Mouse (Mus musculus) forebrain, embryonic 15.5 days (tissue): ENCODE data around the gene Ssc5d. TPM values are rescaled to one million over a fixed set of nuclear protein-coding genes. Genes with fewer than 3 reads are reported as not detected.

Experiments
- ATAC-seq: fragments of 200-750 bp; cut with Nextera tagmentation; replicated peaks from 2 replicates; pipeline ENCODE4 v1.8.0; 2017; ENCODE audit warnings: mild to moderate bottlenecking, moderate TSS enrichment, moderate library complexity
- H3K27ac ChIP-seq: fragments of 300-500 bp; sonication (generic); replicated peaks from 2 replicates; pipeline ENCODE4 v1.5.1; 2015; ENCODE audit warnings: mild to moderate bottlenecking, inconsistent platforms
- H3K27me3 ChIP-seq: fragments of 300-500 bp; sonication (generic); 2 replicates; pipeline ENCODE4 v1.6.1; 2015; ENCODE audit warnings: inconsistent platforms
- H3K36me3 ChIP-seq: fragments of 300-500 bp; sonication (generic); 2 replicates; pipeline ENCODE4 v1.6.1; 2015; ENCODE audit warnings: mild to moderate bottlenecking, inconsistent platforms
- H3K4me1 ChIP-seq: fragments of 300-500 bp; sonication (generic); 2 replicates; pipeline ENCODE4 v1.6.1; 2015; ENCODE audit warnings: inconsistent platforms
- H3K4me2 ChIP-seq: fragments of 300-500 bp; sonication (generic); replicated peaks from 2 replicates; pipeline ENCODE4 v1.6.1; 2015; ENCODE audit warnings: mild to moderate bottlenecking, inconsistent platforms
- H3K4me3 ChIP-seq: fragments of 300-500 bp; sonication (generic); 2 replicates; pipeline ENCODE4 v1.5.1; 2015; ENCODE audit warnings: mild to moderate bottlenecking, inconsistent platforms
- H3K9ac ChIP-seq: fragments of 300-500 bp; sonication (generic); replicated peaks from 2 replicates; pipeline ENCODE4 v1.6.1; 2015; ENCODE audit warnings: mild to moderate bottlenecking, inconsistent platforms
- H3K9me3 ChIP-seq: fragments of 300-500 bp; sonication (generic); 2 replicates; pipeline ENCODE4 v1.6.1; 2016; ENCODE audit warnings: inconsistent platforms
- WGBS: fragments of 180-500 bp; shearing (Covaris S2); methylation state at CpG from one replicate; pipeline ENCODE4 v1.1.7; 2015; ENCODE audit warnings: mixed read lengths; 5-methylcytosine and 5-hydroxymethylcytosine counted together
- polyA plus RNA-seq: library from polyadenylated mRNA; unstranded; fragments of >200 nt; fragmentation: Nextera tagmentation; extraction: Ambion mirVana; gene quantifications from 2 replicates; pipeline ENCODE4 v1.2.1, GENCODE M21; 2015

The Ssc5d gene
- polyA plus RNA-seq, 1 experiment from 2014 or later: 0.24 TPM

DNA sequence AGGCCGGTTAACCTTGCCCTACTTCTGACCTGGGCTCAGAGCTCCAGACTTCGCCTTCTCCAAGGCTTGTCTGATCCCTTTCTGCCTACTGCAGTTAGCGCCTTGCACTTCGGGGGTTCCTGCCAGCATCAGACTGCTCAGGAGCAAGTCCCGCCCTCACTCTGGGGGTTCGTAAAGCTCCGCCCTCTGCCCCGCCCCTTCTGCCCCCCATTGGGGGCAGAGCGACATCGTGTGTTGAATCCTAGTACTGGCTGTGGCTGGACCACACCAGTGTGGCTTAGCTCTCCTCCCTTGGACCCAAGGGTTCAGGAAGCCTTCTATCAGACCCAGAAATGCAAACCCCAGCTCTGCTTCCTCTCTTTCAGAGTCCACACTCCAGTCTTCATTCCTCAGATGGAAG lies 38.7 kb downstream of the Ssc5d start, which contains the start of gene Sbk2:
TSS of gene Sbk2 (minus strand) at position 135 of the 400 bp plus-strand sequence.
- H3K4me1 ChIP-seq: no peaks in the 10 kb centered on the region
- peak; percentile 60; the same call in 1 of the 2 replicates for ATAC-seq
- 5% methylated on average over 10 of the region's 10 CpGs for WGBS

GRCm38 (mm10) chr7:4964988-4965387 lies 39.4 kb downstream of the Ssc5d start:
- Histone ChIP-seq H3K4me2 (no peak overlapping the region), H3K27ac (no peak overlapping the region), H3K9ac (no peak overlapping the region), H3K36me3 (no peaks in the 10 kb centered on the region), H3K9me3 (no peaks in the 10 kb centered on the region), H3K27me3 (no peaks in the 10 kb centered on the region), H3K4me3 (no peak overlapping the region), H3K4me1 (no peaks in the 10 kb centered on the region)
- 88% methylated on average over 5 of the region's 5 CpGs for whole genome bisulfite sequencing
- no peak for ATAC-seq

More for the DNA sequence above, 38.7 kb downstream of the Ssc5d start, which contains the start of gene Sbk2:
- Histone ChIP-seq H3K27ac (no peak within 1 kb of the TSS), H3K4me2 (no peak within 1 kb of the TSS), H3K9ac (no peak within 1 kb of the TSS), H3K4me3 (no peak within 1 kb of the TSS), H3K27me3 (no peaks in the 10 kb centered on the region), H3K36me3 (no peaks in the 10 kb centered on the region), H3K9me3 (no peaks in the 10 kb centered on the region)

DNA sequence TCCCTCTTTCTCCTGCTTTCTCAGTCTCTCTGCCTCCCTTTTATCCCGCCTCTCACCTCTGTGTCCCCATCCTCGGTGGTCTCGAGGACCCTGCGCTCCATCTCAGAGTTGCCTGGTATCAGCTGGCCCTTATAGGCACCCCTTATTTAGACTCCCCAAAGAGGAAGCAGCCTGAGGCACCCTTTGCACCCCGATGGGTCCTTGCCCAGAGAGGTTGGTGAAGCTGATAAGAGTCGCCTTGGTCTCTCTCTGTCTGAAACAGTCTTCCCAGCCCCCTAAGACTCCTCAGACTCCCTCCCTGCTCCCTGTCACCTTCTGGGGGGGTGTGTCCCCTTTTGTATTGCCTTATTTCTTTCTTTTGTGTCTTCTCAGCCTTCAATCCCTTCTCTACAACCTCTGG lies 45.5 kb downstream of the Ssc5d start, which contains the start of gene Sbk3:
TSS of gene Sbk3 (minus strand) at position 101 of the 400 bp plus-strand sequence.
- Histone ChIP-seq H3K36me3 (no peaks in the 10 kb centered on the region), H3K4me1 (no peaks in the 10 kb centered on the region), H3K9ac (no peak within 1 kb of the TSS), H3K27ac (no peak within 1 kb of the TSS), H3K4me2 (no peak within 1 kb of the TSS), H3K4me3 (no peak within 1 kb of the TSS), H3K9me3 (no peaks in the 10 kb centered on the region), H3K27me3 (no peaks in the 10 kb centered on the region)
- 40% methylated on average over 6 of the region's 6 CpGs for WGBS
- ATAC-seq: no peak

GRCm38 (mm10) chr7:4971710-4972109 lies 46.1 kb downstream of the Ssc5d start:
- Histone ChIP-seq H3K4me1 (no peaks in the 10 kb centered on the region), H3K9me3 (no peaks in the 10 kb centered on the region), H3K27ac (no peak overlapping the region), H3K4me2 (no peak overlapping the region), H3K36me3 (no peaks in the 10 kb centered on the region), H3K27me3 (no peaks in the 10 kb centered on the region), H3K9ac (no peak overlapping the region), H3K4me3 (no peak overlapping the region)
- 28% methylated on average over 7 of the region's 7 CpGs for WGBS
- ATAC-seq: no peak

- ATAC-seq: no peak
- Histone ChIP-seq H3K9ac (no peak overlapping the region), H3K4me3 (no peak overlapping the region), H3K9me3 (no peaks in the 10 kb centered on the region), H3K36me3 (no peaks in the 10 kb centered on the region), H3K27me3 (no peaks in the 10 kb centered on the region), H3K27ac (no peak overlapping the region), H3K4me2 (no peak overlapping the region), H3K4me1 (no peaks in the 10 kb centered on the region)
- WGBS: 84% methylated on average over 18 of the region's 18 CpGs
Measured at GRCm38 (mm10) chr7:4972321-4973047, 46.9 kb downstream of the Ssc5d start.

GRCm38 (mm10) chr7:4975455-4975854 lies 49.9 kb downstream of the Ssc5d start:
- Histone ChIP-seq H3K4me1 (no peaks in the 10 kb centered on the region), H3K9me3 (no peaks in the 10 kb centered on the region), H3K4me3 (no peak overlapping the region), H3K27me3 (no peaks in the 10 kb centered on the region), H3K9ac (no peak overlapping the region), H3K36me3 (no peaks in the 10 kb centered on the region), H3K4me2 (no peak overlapping the region), H3K27ac (no peak overlapping the region)
- 71% methylated on average over 4 of the region's 4 CpGs for WGBS
- ATAC-seq: no peak

- no peaks in the 10 kb centered on the region for H3K9me3 ChIP-seq
- H3K27me3 ChIP-seq: no peaks in the 10 kb centered on the region
- H3K9ac ChIP-seq: no peak overlapping the region
- no peak overlapping the region for H3K4me3 ChIP-seq
- no peak overlapping the region for H3K4me2 ChIP-seq
- H3K27ac ChIP-seq: no peak overlapping the region
- H3K4me1 ChIP-seq: no peaks in the 10 kb centered on the region
- ATAC-seq: no peak
- WGBS: 90% methylated on average over 7 of the region's 7 CpGs
- H3K36me3 ChIP-seq: no peaks in the 10 kb centered on the region
Measured at GRCm38 (mm10) chr7:4976832-4977231, 51.2 kb downstream of the Ssc5d start.

DNA sequence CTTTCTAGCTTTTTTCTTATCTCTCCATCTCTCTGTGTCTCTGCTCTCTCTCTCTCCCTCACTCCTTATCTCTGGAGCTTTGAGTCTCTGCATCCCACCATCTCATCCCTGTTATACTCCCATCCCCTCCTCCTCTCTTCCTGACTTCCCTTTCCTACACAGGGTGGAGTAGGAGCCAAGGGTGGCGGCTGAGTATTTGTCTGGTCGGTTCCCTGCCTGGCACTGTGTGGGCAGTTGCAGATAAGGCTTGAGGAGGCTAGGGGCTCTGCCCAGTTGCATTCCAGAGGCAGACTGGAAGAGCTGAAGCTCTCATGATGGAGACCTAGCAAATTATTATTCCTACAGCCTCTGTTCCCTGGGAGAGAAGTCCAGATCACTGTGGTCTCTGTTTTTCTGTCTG lies 62.7 kb downstream of the Ssc5d start:
- Histone ChIP-seq H3K27me3 (no peaks in the 10 kb centered on the region), H3K4me1 (peaks cover 5% of the 10 kb centered on the region; the same call in 1 of the 2 replicates), H3K36me3 (peaks cover 18% of the 10 kb centered on the region), H3K9me3 (no peaks in the 10 kb centered on the region), H3K27ac (no peak overlapping the region), H3K4me2 (no peak overlapping the region), H3K9ac (no peak overlapping the region), H3K4me3 (no peak overlapping the region)
- no peak for ATAC-seq
- 74% methylated on average over 2 of the region's 2 CpGs for WGBS

- Histone ChIP-seq H3K27me3 (no peaks in the 10 kb centered on the region), H3K4me2 (peak overlapping the region; percentile 85), H3K36me3 (peaks cover 33% of the 10 kb centered on the region), H3K9ac (0 out of 2 replicates have a peak overlapping the region, but pooled peaks have one; percentile 4), H3K4me3 (peak overlapping the region; percentile 72), H3K27ac (no peak overlapping the region), H3K4me1 (peaks cover 34% of the 10 kb centered on the region), H3K9me3 (no peaks in the 10 kb centered on the region)
- 45% methylated on average over 55 of the region's 55 CpGs for WGBS
- ATAC-seq: no peak
Measured at GRCm38 (mm10) chr7:4993347-4993998, 67.9 kb downstream of the Ssc5d start.

GRCm38 (mm10) chr7:4993999-4994788 lies 68.6 kb downstream of the Ssc5d start:
- ATAC-seq: no peak
- Histone ChIP-seq H3K27ac (no peak overlapping the region), H3K9ac (peak overlapping the region; percentile 88; the same call in 1 of the 2 replicates), H3K4me2 (peak overlapping the region; percentile 85), H3K36me3 (peaks cover 33% of the 10 kb centered on the region), H3K9me3 (no peaks in the 10 kb centered on the region), H3K4me3 (peak overlapping the region; percentile 72), H3K27me3 (no peaks in the 10 kb centered on the region), H3K4me1 (peaks cover 34% of the 10 kb centered on the region)
- WGBS: 57% methylated on average over 59 of the region's 59 CpGs
